Mouse (Mus musculus) liver, embryonic 13.5 days (tissue): Measurements from ENCODE around the gene Dapk1. TPM values are rescaled to one million over a fixed set of nuclear protein-coding genes. Genes with fewer than 3 reads are reported as not detected.

Source experiments
- ATAC-seq: fragments of 200-750 bp; cut with Nextera tagmentation; 2 replicates; pipeline ENCODE4 v1.8.0; 2017; ENCODE audit warnings: low read depth, mild to moderate bottlenecking, moderate number of reproducible peaks, moderate library complexity
- DNase-seq: peaks from one replicate; pipeline ENCODE4 v3.0.0; 2022
- H3K27ac ChIP-seq: fragments of 300-500 bp; sonication (generic); 2 replicates; pipeline ENCODE4 v1.5.1; 2015; ENCODE audit warnings: moderate library complexity, mild to moderate bottlenecking, inconsistent platforms
- H3K27me3 ChIP-seq: fragments of 300-500 bp; sonication (generic); 2 replicates; pipeline ENCODE4 v1.6.1; 2015; ENCODE audit warnings: mild to moderate bottlenecking, inconsistent platforms
- H3K36me3 ChIP-seq: fragments of 300-500 bp; sonication (generic); 2 replicates; pipeline ENCODE4 v1.6.1; 2015; ENCODE audit warnings: mild to moderate bottlenecking, inconsistent platforms
- H3K4me1 ChIP-seq: fragments of 300-500 bp; sonication (generic); replicated peaks from 2 replicates; pipeline ENCODE4 v1.6.1; 2015; ENCODE audit warnings: inconsistent platforms
- H3K4me2 ChIP-seq: fragments of 300-500 bp; sonication (generic); 2 replicates; pipeline ENCODE4 v1.6.1; 2015; ENCODE audit warnings: inconsistent platforms, mild to moderate bottlenecking, moderate library complexity
- H3K4me3 ChIP-seq: fragments of 300-500 bp; sonication (generic); replicated peaks from 2 replicates; pipeline ENCODE4 v1.5.1; 2015; ENCODE audit warnings: mild to moderate bottlenecking, inconsistent platforms
- H3K9ac ChIP-seq: fragments of 300-500 bp; sonication (generic); 2 replicates; pipeline ENCODE4 v1.6.1; 2015; ENCODE audit warnings: mild to moderate bottlenecking, inconsistent platforms
- H3K9me3 ChIP-seq: fragments of 300-500 bp; sonication (generic); replicated peaks from 2 replicates; pipeline ENCODE4 v1.6.1; 2016; ENCODE audit warnings: inconsistent platforms
- WGBS: fragments of 180-500 bp; shearing (Covaris S2); methylation state at CpG from one replicate; pipeline ENCODE4 v1.1.7; 2015; ENCODE audit not compliant: insufficient replicate concordance; 5-methylcytosine and 5-hydroxymethylcytosine counted together
- polyA plus RNA-seq: library from polyadenylated mRNA; unstranded; fragments of >200 nt; fragmentation: Nextera tagmentation; extraction: Ambion mirVana; gene quantifications from 2 replicates; pipeline ENCODE4 v1.2.1, GENCODE M21; 2015

The Dapk1 gene
- polyA plus RNA-seq, 1 experiment from 2014 or later, result 5.0 TPM

DNA sequence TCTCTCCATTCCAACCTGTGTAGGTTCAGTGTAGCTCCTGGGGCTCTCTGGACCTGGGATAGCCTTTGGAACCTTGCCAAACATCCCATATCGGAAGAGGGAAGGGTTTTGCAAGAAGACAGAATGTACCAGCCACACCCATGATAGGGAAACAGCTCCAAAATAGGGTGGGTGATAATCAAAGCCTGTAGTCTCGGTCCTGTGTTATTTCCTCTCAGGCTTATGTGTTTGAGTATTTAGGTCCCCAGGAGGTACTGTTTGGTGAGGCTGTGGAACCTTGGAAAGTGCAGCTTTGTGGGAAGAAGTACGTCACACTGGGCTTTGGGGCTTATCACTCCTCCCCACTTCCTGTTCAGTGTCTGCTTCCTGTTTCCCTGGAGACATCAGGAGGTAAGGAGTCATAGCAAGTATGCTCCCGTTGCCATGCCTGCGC lies 42.7 kb downstream of the Dapk1 start:
- no peaks in the 10 kb centered on the region for H3K27me3 ChIP-seq
- H3K4me1 ChIP-seq, result peaks cover 25% of the 10 kb centered on the region
- H3K4me3 ChIP-seq, result no peak overlapping the region
- DNase-seq (no peak), ATAC-seq (no peak)
- H3K27ac ChIP-seq, result no peak overlapping the region
- WGBS, result 28% methylated on average over 5 of the region's 5 CpGs
- no peak overlapping the region for H3K9ac ChIP-seq
- H3K4me2 ChIP-seq, result no peak overlapping the region
- H3K9me3 ChIP-seq, result no peaks in the 10 kb centered on the region
- H3K36me3 ChIP-seq, result no peaks in the 10 kb centered on the region

DNA sequence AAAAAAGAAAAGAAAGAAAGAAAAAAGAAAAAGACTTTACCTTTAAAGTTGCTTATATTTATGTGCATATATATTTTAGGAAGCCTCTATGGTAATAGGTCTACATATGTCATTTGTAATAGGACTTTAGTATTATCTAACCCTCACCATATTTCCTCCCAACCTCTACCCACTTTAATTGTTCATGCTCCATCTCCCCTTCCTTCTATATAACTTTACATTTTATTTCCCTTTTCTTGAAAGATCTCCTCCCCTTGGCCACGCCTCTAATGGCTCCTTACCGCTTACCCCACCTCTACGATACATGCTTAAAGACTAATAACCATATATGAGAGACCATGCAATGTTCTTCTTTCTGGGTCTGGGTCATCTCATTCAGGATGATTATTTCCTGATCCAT lies 45.0 kb downstream of the Dapk1 start:
- Histone ChIP-seq H3K9ac (no peak overlapping the region), H3K4me1 (peaks cover 15% of the 10 kb centered on the region), H3K9me3 (no peaks in the 10 kb centered on the region), H3K27me3 (no peaks in the 10 kb centered on the region), H3K27ac (no peak overlapping the region), H3K4me2 (no peak overlapping the region), H3K4me3 (no peak overlapping the region), H3K36me3 (no peaks in the 10 kb centered on the region)
- DNase-seq (no peak), ATAC-seq (no peak)
- 91% methylated on average over 3 of the region's 3 CpGs for WGBS

DNA sequence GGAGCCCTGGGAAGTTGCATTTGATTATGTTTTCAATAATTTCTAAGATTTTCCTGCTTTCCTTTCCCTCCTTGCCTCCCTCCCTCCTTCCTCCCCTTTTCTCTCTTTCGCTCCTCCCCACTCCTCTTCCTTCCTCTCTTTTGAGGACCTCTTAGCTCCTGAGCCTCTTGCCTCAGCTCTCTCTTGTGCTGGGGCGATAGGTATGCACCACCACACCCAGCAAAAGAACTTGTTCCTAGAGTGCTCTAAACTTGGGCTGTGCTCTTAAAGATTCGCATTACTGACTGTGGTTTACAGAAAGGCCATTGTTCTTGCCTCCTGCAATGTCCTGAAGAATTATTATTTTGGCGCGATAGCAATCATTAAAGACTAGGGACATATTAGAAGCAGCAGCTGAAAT lies 46.6 kb downstream of the Dapk1 start:
- H3K9me3 ChIP-seq, result no peaks in the 10 kb centered on the region
- H3K4me2 ChIP-seq, result no peak overlapping the region
- DNase-seq (no peak), ATAC-seq (no peak)
- H3K27ac ChIP-seq, result no peak overlapping the region
- peaks cover 15% of the 10 kb centered on the region for H3K4me1 ChIP-seq
- no peaks in the 10 kb centered on the region for H3K36me3 ChIP-seq
- no peaks in the 10 kb centered on the region for H3K27me3 ChIP-seq
- WGBS, result 76% methylated on average over 5 of the region's 5 CpGs
- H3K4me3 ChIP-seq, result no peak overlapping the region
- H3K9ac ChIP-seq, result no peak overlapping the region

DNA sequence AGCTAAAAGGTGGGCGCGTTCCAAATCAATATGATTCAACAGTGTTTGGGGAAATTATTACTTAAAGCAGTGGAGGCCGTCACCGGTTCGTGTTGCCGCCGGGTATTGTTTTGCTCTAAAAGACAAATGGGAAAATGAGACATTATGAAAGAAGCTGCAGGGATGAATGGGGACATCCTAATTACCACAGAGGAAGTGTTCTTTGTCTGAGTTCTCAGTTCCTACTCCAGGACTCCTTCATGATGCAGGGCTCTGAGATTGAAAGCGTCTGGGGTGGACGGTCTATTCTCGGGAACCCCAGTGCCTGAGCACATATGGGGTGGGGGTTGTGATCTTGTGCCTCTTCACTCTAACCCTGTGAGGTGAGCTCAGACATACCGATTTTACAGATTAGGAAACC lies 48.3 kb downstream of the Dapk1 start:
- H3K9me3 ChIP-seq, result no peaks in the 10 kb centered on the region
- WGBS, result 82% methylated on average over 11 of the region's 11 CpGs
- DNase-seq (no peak), ATAC-seq (no peak)
- no peak overlapping the region for H3K4me2 ChIP-seq
- H3K4me1 ChIP-seq, result peaks cover 11% of the 10 kb centered on the region
- no peaks in the 10 kb centered on the region for H3K36me3 ChIP-seq
- H3K27me3 ChIP-seq, result no peaks in the 10 kb centered on the region
- no peak overlapping the region for H3K4me3 ChIP-seq
- H3K27ac ChIP-seq, result no peak overlapping the region
- H3K9ac ChIP-seq, result no peak overlapping the region

- no peaks in the 10 kb centered on the region for H3K9me3 ChIP-seq
- no peak overlapping the region for H3K4me3 ChIP-seq
- no peaks in the 10 kb centered on the region for H3K36me3 ChIP-seq
- no peak overlapping the region for H3K9ac ChIP-seq
- no peaks in the 10 kb centered on the region for H3K27me3 ChIP-seq
- DNase-seq (no peak), ATAC-seq (0 out of 2 replicates have a peak, but pooled peaks have one; percentile 32)
- no peak overlapping the region for H3K27ac ChIP-seq
- H3K4me2 ChIP-seq, result no peak overlapping the region
- peaks cover 18% of the 10 kb centered on the region for H3K4me1 ChIP-seq
- 61% methylated on average over 2 of the region's 2 CpGs for WGBS
These were observed 52.3 kb downstream of the Dapk1 start for GRCm38 (mm10) chr13:60654017-60654565.

DNA sequence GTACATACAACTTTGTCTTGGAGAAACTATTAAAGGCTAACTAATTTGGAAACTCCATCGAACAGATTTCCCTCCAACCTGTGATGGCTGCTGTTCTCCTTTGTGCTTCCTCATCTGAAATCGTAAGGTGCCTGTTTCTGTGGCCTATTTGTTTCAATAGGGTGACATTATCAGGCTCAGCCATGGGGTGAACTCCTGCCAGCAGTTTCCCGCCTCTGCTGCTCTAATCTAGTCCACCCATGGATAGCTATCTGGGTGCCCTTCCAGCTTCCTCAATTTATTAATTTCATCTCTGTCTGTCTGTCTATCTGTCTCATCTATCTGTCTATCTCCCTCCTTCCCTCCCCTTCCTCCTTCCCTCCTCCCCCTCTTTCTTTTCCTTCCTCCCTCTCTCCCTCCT lies 53.5 kb downstream of the Dapk1 start:
- no peak overlapping the region for H3K9ac ChIP-seq
- H3K4me3 ChIP-seq, result no peak overlapping the region
- peak; percentile 75 for ATAC-seq
- no peaks in the 10 kb centered on the region for H3K27me3 ChIP-seq
- H3K9me3 ChIP-seq, result no peaks in the 10 kb centered on the region
- DNase-seq, result no peak
- H3K4me1 ChIP-seq, result peaks cover 25% of the 10 kb centered on the region
- 28% methylated on average over 3 of the region's 3 CpGs for WGBS
- H3K36me3 ChIP-seq, result no peaks in the 10 kb centered on the region
- H3K27ac ChIP-seq, result no peak overlapping the region
- no peak overlapping the region for H3K4me2 ChIP-seq

GRCm38 (mm10) chr13:60659600-60659999 lies 57.9 kb downstream of the Dapk1 start:
- no peak overlapping the region for H3K27ac ChIP-seq
- ATAC-seq (no peak), DNase-seq (no peak)
- H3K27me3 ChIP-seq, result no peaks in the 10 kb centered on the region
- H3K4me2 ChIP-seq, result no peak overlapping the region
- H3K9me3 ChIP-seq, result no peaks in the 10 kb centered on the region
- H3K9ac ChIP-seq, result no peak overlapping the region
- no peak overlapping the region for H3K4me3 ChIP-seq
- H3K36me3 ChIP-seq, result no peaks in the 10 kb centered on the region
- H3K4me1 ChIP-seq, result peaks cover 47% of the 10 kb centered on the region
- WGBS, result 89% methylated on average over 1 of the region's 1 CpGs

DNA sequence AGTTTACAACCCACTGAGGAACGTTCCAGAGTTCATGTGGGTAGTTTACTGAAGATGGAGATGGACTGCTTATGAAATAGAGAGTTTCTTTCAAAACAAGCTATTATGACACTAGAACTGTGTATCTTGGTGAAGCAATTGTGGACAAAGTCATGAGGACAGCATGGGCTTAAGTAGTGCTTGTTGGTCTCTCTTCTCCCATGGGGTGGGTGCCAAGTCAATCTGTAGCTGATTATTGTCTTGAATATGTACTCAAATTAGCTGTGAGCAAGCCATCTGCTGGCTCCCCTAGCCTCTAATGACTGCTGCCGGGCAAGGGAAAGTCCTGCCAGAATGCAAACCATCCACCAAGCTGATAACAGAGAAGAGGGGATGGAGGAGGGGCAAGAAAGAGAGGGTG lies 58.3 kb downstream of the Dapk1 start:
- ATAC-seq (no peak), DNase-seq (no peak)
- Histone ChIP-seq H3K4me3 (no peak overlapping the region), H3K9me3 (no peaks in the 10 kb centered on the region), H3K27ac (no peak overlapping the region), H3K9ac (no peak overlapping the region), H3K36me3 (no peaks in the 10 kb centered on the region), H3K27me3 (no peaks in the 10 kb centered on the region), H3K4me2 (no peak overlapping the region), H3K4me1 (peaks cover 43% of the 10 kb centered on the region)
- 49% methylated on average over 2 of the region's 2 CpGs for WGBS

GRCm38 (mm10) chr13:60660711-60661261 lies 59.0 kb downstream of the Dapk1 start:
- WGBS, result 63% methylated on average over 9 of the region's 9 CpGs

GRCm38 (mm10) chr13:60662493-60663177 lies 60.9 kb downstream of the Dapk1 start:
- Histone ChIP-seq H3K4me1 (peaks cover 41% of the 10 kb centered on the region), H3K9ac (no peak overlapping the region), H3K27me3 (no peaks in the 10 kb centered on the region), H3K4me3 (no peak overlapping the region), H3K9me3 (no peaks in the 10 kb centered on the region), H3K4me2 (no peak overlapping the region), H3K36me3 (no peaks in the 10 kb centered on the region), H3K27ac (no peak overlapping the region)
- WGBS, result 74% methylated on average over 8 of the region's 8 CpGs
- ATAC-seq, result no peak
- no peak for DNase-seq

More at GRCm38 (mm10) chr13:60660711-60661261, 59.0 kb downstream of the Dapk1 start:
- Histone ChIP-seq H3K36me3 (no peaks in the 10 kb centered on the region), H3K27me3 (no peaks in the 10 kb centered on the region), H3K9ac (no peak overlapping the region), H3K4me2 (no peak overlapping the region), H3K4me1 (peaks cover 35% of the 10 kb centered on the region), H3K4me3 (no peak overlapping the region), H3K27ac (no peak overlapping the region), H3K9me3 (no peaks in the 10 kb centered on the region)
- DNase-seq, result no peak
- ATAC-seq, result no peak

DNA sequence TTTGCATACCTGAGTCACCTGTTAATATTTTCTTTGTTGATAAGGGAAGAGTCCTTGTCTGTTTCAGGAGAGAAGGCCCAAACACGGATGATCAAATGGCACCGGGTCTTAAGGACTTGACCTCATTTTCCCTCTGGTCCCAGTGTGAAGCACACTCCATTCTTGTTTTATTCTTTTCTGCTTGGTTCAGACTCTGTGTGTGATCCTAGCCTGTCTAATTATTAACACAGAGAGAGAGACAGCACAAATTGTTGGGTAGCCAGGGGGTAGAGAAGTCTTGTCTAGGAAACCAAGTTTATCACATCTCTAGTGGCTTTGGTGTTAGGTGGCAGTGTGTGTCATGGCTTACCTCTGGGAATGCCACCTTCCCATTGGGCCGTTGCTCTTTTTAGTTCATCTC lies 62.3 kb downstream of the Dapk1 start:
- Histone ChIP-seq H3K27ac (peak overlapping the region; percentile 20; the same call in 1 of the 2 replicates), H3K4me2 (no peak overlapping the region), H3K27me3 (no peaks in the 10 kb centered on the region), H3K4me1 (peaks cover 50% of the 10 kb centered on the region), H3K36me3 (no peaks in the 10 kb centered on the region), H3K9me3 (no peaks in the 10 kb centered on the region), H3K4me3 (no peak overlapping the region), H3K9ac (no peak overlapping the region)
- 44% methylated on average over 3 of the region's 3 CpGs for WGBS
- no peak for DNase-seq
- ATAC-seq, result peak; percentile 24; the same call in 1 of the 2 replicates

DNA sequence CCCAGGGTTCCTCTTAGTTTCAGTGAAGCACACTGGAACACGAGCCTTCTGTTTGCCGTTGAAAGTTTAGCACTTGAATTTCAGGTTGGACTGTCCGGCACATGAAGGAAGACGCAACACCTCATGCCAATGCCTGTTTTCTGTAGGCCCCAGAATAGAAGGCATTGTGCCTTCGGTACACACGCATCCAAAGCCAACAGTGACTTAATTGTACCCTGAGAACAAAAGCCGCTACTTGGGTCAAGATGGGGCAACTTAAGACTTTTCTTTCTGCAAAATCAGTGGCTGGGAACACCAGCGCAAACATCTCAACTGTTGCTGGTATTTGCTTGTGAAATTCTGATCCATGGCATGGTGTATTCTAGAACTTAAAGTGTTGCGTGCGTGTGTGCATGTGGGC lies 63.1 kb downstream of the Dapk1 start:
- ATAC-seq (no peak), DNase-seq (no peak)
- Histone ChIP-seq H3K36me3 (no peaks in the 10 kb centered on the region), H3K4me1 (peaks cover 47% of the 10 kb centered on the region), H3K9me3 (no peaks in the 10 kb centered on the region), H3K4me3 (no peak overlapping the region), H3K27ac (no peak overlapping the region), H3K9ac (no peak overlapping the region), H3K4me2 (no peak overlapping the region), H3K27me3 (no peaks in the 10 kb centered on the region)
- WGBS, result 79% methylated on average over 10 of the region's 10 CpGs
